Mouse (Mus musculus) hindbrain, embryonic 14.5 days (tissue): ENCODE data around the gene Rpl39. TPM values are rescaled to one million over a fixed set of nuclear protein-coding genes. Genes with fewer than 3 reads are reported as not detected.

Experiments used
- polyA plus RNA-seq: library from polyadenylated mRNA; unstranded; fragments of >200 nt; fragmentation: Nextera tagmentation; extraction: Ambion mirVana; gene quantifications from 2 replicates; pipeline ENCODE4 v1.2.1, GENCODE M21; 2014

The Rpl39 gene
- polyA plus RNA-seq, 1 experiment from 2014 or later: 367 TPM

Other genes starting within 250 kb of the Rpl39 start
- gene Ube2a, start 211.5 kb downstream of the Rpl39 start, polyA plus RNA-seq: 132 and 134 TPM in 2 replicates
- gene C330007P06Rik, start 211.3 kb downstream of the Rpl39 start, polyA plus RNA-seq: 24.6 and 25.3 TPM in 2 replicates
- gene Nkrf, start 182.5 kb downstream of the Rpl39 start, polyA plus RNA-seq: 21.4 and 24.6 TPM in 2 replicates
- gene Sept6, start 93.6 kb downstream of the Rpl39 start, polyA plus RNA-seq: 70.7 and 76.1 TPM in 2 replicates
- gene Sowahd, start 36.6 kb downstream of the Rpl39 start, polyA plus RNA-seq: not detected in 2 replicates
- gene Upf3b, start 24.9 kb upstream of the Rpl39 start, polyA plus RNA-seq: 20.6 and 23.4 TPM in 2 replicates
- 23.5 and 23.8 TPM in 2 replicates for gene Nkap, start 41.4 kb upstream of the Rpl39 start, polyA plus RNA-seq
- 0.14 and 0.35 TPM in 2 replicates for gene Akap14, start 83.4 kb upstream of the Rpl39 start, polyA plus RNA-seq
- 720 and 850 TPM in 2 replicates for gene Ndufa1, start 105.8 kb upstream of the Rpl39 start, polyA plus RNA-seq
- 23.3 and 28.3 TPM in 2 replicates for gene Rnf113a1, start 105.8 kb upstream of the Rpl39 start, polyA plus RNA-seq
- not detected in 2 replicates for gene Gm9, start 125.6 kb upstream of the Rpl39 start, polyA plus RNA-seq
- not detected in 2 replicates for gene Rhox1, start 136.9 kb upstream of the Rpl39 start, polyA plus RNA-seq
- gene Rhox2a, start 159.6 kb upstream of the Rpl39 start, polyA plus RNA-seq: not detected in 2 replicates
- gene Rhox3a, start 164.5 kb upstream of the Rpl39 start, polyA plus RNA-seq: not detected in 2 replicates
- not detected in 2 replicates for gene Rhox4a, start 179.9 kb upstream of the Rpl39 start, polyA plus RNA-seq